Mouse (Mus musculus) neural tube, embryonic 13.5 days (tissue): ENCODE measurements at regions not wholly inside any gene's neighbourhood (a gene's known extent, or its start where the extent isn't known, plus 50 kb on each side); places are given as distances from the start of the nearest gene placed in this dataset.

ENCODE experiments used
- ATAC-seq: fragments of 200-750 bp; cut with Nextera tagmentation; 2 replicates; pipeline ENCODE4 v1.8.0; 2017; ENCODE audit warnings: low read depth, mild to moderate bottlenecking, moderate TSS enrichment, moderate library complexity
- H3K27ac ChIP-seq: fragments of 300-500 bp; sonication (generic); replicated peaks from 2 replicates; pipeline ENCODE4 v1.5.1; 2015; ENCODE audit warnings: moderate library complexity, mild to moderate bottlenecking, inconsistent platforms
- H3K27me3 ChIP-seq: fragments of 300-500 bp; sonication (generic); 2 replicates; pipeline ENCODE4 v1.6.1; 2015; ENCODE audit warnings: mild to moderate bottlenecking, inconsistent platforms
- H3K36me3 ChIP-seq: fragments of 300-500 bp; sonication (generic); 2 replicates; pipeline ENCODE4 v1.6.1; 2015; ENCODE audit warnings: mild to moderate bottlenecking, inconsistent platforms
- H3K4me1 ChIP-seq: fragments of 300-500 bp; sonication (generic); replicated peaks from 2 replicates; pipeline ENCODE4 v1.6.1; 2015; ENCODE audit warnings: inconsistent platforms
- H3K4me2 ChIP-seq: fragments of 300-500 bp; sonication (generic); 2 replicates; pipeline ENCODE4 v1.6.1; 2015; ENCODE audit warnings: inconsistent platforms, mild to moderate bottlenecking, moderate library complexity
- H3K4me3 ChIP-seq: fragments of 300-500 bp; sonication (generic); 2 replicates; pipeline ENCODE4 v1.5.1; 2015; ENCODE audit warnings: mild to moderate bottlenecking, inconsistent platforms
- H3K9ac ChIP-seq: fragments of 300-500 bp; sonication (generic); 2 replicates; pipeline ENCODE4 v1.6.1; 2015; ENCODE audit warnings: moderate library complexity, mild to moderate bottlenecking, inconsistent platforms
- H3K9me3 ChIP-seq: fragments of 300-500 bp; sonication (generic); 2 replicates; pipeline ENCODE4 v1.6.1; 2016; ENCODE audit warnings: inconsistent platforms
- WGBS: fragments of 180-500 bp; shearing (Covaris S2); methylation state at CpG from one replicate; pipeline ENCODE4 v1.1.7; 2015; 5-methylcytosine and 5-hydroxymethylcytosine counted together

DNA sequence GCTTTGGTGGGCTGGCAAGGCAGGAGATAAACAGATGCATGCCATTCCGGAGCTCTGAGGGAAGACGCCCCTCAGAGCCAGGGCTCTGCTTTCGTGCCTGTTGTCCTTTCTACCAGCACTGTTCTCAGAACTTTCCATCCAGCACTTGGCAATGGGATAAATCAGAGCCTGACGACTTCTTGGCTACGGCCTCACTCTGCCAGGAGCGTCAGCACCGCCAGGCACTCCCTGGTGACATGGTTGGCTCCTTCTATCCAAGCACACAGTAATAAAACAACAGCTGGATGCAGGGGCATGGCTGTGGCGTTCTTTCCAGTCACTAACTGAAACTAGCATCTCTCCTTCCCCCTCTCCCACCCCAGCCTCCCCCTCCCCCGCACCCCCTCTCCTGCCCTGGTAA is 215.4 kb downstream of the Ly86 start:
- no peak overlapping the region for H3K27ac ChIP-seq
- peak; percentile 71 for ATAC-seq
- no peak overlapping the region for H3K4me2 ChIP-seq
- no peaks in the 10 kb centered on the region for H3K27me3 ChIP-seq
- no peak overlapping the region for H3K4me3 ChIP-seq
- no peaks in the 10 kb centered on the region for H3K9me3 ChIP-seq
- 31% methylated on average over 9 of the region's 9 CpGs for WGBS
- peaks cover 34% of the 10 kb centered on the region for H3K4me1 ChIP-seq
- H3K36me3 ChIP-seq: no peaks in the 10 kb centered on the region
- H3K9ac ChIP-seq: no peak overlapping the region

DNA sequence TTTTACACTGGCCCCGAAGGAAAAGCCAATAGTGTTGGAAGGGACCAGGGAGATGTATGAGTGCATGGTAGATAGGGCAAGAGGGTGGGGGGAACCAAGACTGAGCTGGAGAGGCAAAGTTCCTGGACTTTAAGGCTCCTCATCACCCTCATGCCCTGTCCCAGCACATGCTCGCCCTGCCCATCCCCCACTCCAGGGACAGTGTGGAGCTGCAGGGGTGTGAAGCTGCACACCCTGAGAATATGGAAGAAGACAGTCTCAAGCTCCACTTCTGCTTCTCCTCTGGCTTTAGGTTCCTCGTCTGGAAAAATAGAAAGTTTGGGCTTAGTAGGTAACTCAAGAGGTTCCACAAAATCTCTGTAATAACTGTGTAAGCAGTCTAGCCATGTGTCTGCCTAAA is 215.8 kb downstream of the Ly86 start:
- Histone ChIP-seq H3K9ac (no peak overlapping the region), H3K4me1 (peaks cover 34% of the 10 kb centered on the region), H3K36me3 (no peaks in the 10 kb centered on the region), H3K27ac (no peak overlapping the region), H3K4me2 (no peak overlapping the region), H3K4me3 (no peak overlapping the region), H3K9me3 (no peaks in the 10 kb centered on the region), H3K27me3 (no peaks in the 10 kb centered on the region)
- WGBS: 51% methylated on average over 3 of the region's 3 CpGs
- peak; percentile 37; the same call in 1 of the 2 replicates for ATAC-seq

DNA sequence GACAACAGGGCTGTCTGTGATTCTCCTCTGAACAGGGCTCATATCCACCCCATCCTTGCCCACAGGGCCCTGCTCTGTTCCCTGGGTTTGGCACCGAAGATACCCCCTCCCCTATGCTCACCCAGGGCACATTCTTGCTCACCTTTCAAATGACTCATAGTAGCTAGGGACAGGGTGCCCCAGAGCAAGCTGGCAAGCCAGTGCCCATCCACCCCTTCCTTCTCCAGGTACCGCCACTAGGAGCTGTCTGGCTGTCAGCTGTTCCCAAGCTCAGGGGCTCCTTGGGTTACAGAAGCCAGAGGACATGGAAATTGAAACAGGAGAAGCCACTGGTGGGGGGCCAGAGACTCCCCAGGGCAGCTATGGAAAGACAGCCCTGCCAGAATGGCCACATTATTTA is 216.4 kb downstream of the Ly86 start:
- Histone ChIP-seq H3K4me2 (no peak overlapping the region), H3K27me3 (no peaks in the 10 kb centered on the region), H3K4me3 (no peak overlapping the region), H3K9me3 (no peaks in the 10 kb centered on the region), H3K4me1 (peaks cover 34% of the 10 kb centered on the region), H3K27ac (no peak overlapping the region), H3K9ac (no peak overlapping the region), H3K36me3 (no peaks in the 10 kb centered on the region)
- WGBS: 46% methylated on average over 2 of the region's 2 CpGs
- ATAC-seq: no peak

DNA sequence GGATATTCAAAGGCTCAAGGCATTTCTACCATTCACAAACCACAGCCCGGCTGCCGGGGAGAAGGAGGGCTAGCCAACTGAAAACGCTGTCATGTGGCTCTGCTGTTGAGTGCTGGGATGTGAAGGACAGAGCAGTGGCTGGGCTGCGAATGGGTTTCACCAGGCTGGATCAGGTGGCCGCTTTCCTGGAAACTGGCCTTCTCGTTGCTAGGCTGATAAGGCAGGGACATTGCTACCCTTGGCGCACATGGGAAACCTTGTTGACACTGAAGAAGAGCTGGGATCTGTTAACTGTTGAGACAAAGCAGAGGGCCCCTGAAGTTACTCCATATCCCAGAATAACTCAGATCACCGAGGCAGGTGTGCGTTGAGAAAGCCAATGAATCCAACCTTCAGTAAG is 216.1 kb upstream of the Rreb1 start:
- no peak overlapping the region for H3K9ac ChIP-seq
- peaks cover 34% of the 10 kb centered on the region for H3K4me1 ChIP-seq
- no peaks in the 10 kb centered on the region for H3K9me3 ChIP-seq
- no peaks in the 10 kb centered on the region for H3K27me3 ChIP-seq
- peak overlapping the region; percentile 34 for H3K27ac ChIP-seq
- ATAC-seq: no peak
- no peak overlapping the region for H3K4me2 ChIP-seq
- no peaks in the 10 kb centered on the region for H3K36me3 ChIP-seq
- 40% methylated on average over 9 of the region's 9 CpGs for WGBS
- no peak overlapping the region for H3K4me3 ChIP-seq

DNA sequence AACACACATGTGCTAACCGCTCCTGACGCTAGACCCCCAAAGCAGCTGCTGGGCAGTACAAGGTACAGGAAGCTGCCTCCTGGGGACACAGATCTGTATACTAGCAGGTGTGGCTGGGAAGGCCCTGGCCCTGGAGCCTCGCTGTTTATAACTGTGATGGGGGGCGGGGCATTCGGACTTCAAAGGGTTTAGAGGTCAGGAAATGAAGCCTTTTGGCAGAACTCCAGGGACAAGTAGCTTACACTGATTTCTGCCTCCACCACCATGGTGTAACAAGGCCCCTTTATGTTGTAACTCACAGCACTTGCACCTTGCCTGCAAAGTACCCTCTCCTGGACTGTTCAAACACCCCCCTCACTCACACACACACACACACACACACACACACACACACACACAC is 215.5 kb upstream of the Rreb1 start:
- no peaks in the 10 kb centered on the region for H3K36me3 ChIP-seq
- H3K9me3 ChIP-seq: no peaks in the 10 kb centered on the region
- no peak overlapping the region for H3K4me2 ChIP-seq
- no peak overlapping the region for H3K4me3 ChIP-seq
- no peak for ATAC-seq
- 16% methylated on average over 5 of the region's 5 CpGs for WGBS
- H3K27me3 ChIP-seq: no peaks in the 10 kb centered on the region
- no peak overlapping the region for H3K27ac ChIP-seq
- peaks cover 34% of the 10 kb centered on the region for H3K4me1 ChIP-seq
- H3K9ac ChIP-seq: no peak overlapping the region

DNA sequence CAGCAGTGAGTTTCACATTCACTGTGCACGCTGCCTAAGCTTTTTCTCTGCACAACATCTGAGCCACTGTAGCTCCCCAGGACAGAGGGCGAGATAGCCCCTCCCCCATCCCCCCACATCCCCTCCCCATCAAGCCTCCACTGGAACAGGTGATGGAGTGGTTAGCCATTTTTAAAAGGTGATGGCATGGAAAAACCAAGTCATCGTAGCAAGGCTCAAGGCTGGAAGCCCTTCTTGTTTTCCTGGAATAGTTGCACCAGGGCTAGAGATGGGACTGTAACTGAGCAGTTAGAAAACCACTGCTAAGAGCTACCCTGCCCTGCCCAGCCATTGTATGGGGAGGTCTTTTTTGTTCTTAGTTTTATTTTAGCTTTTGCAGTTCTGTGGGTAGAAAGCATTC is 209.1 kb upstream of the Rreb1 start:
- Histone ChIP-seq H3K36me3 (no peaks in the 10 kb centered on the region), H3K9me3 (no peaks in the 10 kb centered on the region), H3K9ac (no peak overlapping the region), H3K27ac (no peak overlapping the region), H3K4me2 (no peak overlapping the region), H3K27me3 (no peaks in the 10 kb centered on the region), H3K4me3 (no peak overlapping the region), H3K4me1 (no peaks in the 10 kb centered on the region)
- WGBS: 65% methylated on average over 3 of the region's 3 CpGs
- no peak for ATAC-seq

DNA sequence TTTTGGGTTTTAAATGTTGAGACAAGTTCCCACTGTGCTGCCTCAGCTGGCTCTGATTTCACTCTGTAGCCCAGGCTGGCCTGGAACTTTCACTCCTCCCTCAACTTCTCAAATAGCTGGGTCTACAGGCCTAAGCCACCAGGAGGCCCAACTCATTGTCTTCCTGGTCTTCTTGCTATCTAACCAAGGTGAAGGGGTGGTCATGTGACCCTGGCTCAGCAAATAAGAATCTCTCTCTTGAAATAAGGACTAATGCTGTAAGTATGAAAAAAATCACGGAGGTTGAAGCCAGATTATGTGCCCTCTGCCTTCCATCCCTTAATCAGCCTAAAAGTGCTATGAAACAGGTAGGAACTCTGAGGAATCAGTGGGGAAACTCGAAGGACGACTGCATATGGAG is 208.7 kb upstream of the Rreb1 start:
- H3K9me3 ChIP-seq: no peaks in the 10 kb centered on the region
- no peak overlapping the region for H3K9ac ChIP-seq
- no peak for ATAC-seq
- H3K4me3 ChIP-seq: no peak overlapping the region
- no peaks in the 10 kb centered on the region for H3K4me1 ChIP-seq
- no peaks in the 10 kb centered on the region for H3K27me3 ChIP-seq
- no peaks in the 10 kb centered on the region for H3K36me3 ChIP-seq
- H3K4me2 ChIP-seq: no peak overlapping the region
- WGBS: 82% methylated on average over 3 of the region's 3 CpGs
- no peak overlapping the region for H3K27ac ChIP-seq

DNA sequence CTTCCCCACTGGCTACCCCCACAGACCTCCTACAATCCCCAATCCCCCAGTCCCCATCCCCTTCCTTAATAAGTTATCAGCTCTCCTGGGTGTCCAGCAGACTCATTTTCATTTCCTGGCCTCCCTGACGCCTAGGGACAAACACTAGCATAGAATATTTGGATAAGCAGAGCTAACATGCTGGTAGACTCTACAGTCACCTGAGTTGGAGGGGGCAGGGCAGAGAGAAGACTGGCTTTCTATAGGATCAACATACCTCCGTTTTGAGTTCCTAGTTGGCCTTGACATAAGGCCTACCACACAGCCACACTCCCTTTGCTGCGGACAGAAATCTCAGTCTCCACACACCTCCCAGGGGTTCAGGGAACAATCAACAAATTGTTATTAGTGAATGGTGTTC is 205.2 kb upstream of the Rreb1 start:
- WGBS: 68% methylated on average over 3 of the region's 3 CpGs
- H3K4me1 ChIP-seq: no peaks in the 10 kb centered on the region
- no peak overlapping the region for H3K9ac ChIP-seq
- H3K27me3 ChIP-seq: no peaks in the 10 kb centered on the region
- H3K4me2 ChIP-seq: no peak overlapping the region
- no peaks in the 10 kb centered on the region for H3K36me3 ChIP-seq
- H3K4me3 ChIP-seq: no peak overlapping the region
- no peak for ATAC-seq
- no peak overlapping the region for H3K27ac ChIP-seq
- no peaks in the 10 kb centered on the region for H3K9me3 ChIP-seq

DNA sequence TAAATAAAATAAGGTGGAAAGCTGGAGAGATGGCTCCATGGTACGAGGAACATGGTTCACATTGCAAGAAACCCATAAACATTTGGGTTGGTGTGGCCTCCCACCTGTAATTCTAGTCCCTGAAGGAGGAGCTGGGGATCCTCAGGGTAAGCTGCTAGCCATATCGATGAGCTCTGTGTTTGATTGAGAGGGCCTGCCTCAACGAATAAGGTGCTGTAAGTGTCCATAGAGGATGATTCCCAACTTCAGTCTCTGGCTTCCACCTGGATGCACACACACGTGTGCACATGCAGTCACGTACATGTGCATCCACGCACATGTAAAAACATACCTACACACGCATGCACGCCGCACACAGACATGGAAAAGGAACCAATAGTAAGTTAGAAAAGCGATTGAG is 199.0 kb upstream of the Rreb1 start:
- Histone ChIP-seq H3K27me3 (no peaks in the 10 kb centered on the region), H3K36me3 (no peaks in the 10 kb centered on the region), H3K4me2 (no peak overlapping the region), H3K9me3 (no peaks in the 10 kb centered on the region), H3K27ac (no peak overlapping the region), H3K4me1 (peaks cover 8% of the 10 kb centered on the region), H3K4me3 (no peak overlapping the region), H3K9ac (no peak overlapping the region)
- 92% methylated on average over 10 of the region's 10 CpGs for WGBS
- no peak for ATAC-seq

DNA sequence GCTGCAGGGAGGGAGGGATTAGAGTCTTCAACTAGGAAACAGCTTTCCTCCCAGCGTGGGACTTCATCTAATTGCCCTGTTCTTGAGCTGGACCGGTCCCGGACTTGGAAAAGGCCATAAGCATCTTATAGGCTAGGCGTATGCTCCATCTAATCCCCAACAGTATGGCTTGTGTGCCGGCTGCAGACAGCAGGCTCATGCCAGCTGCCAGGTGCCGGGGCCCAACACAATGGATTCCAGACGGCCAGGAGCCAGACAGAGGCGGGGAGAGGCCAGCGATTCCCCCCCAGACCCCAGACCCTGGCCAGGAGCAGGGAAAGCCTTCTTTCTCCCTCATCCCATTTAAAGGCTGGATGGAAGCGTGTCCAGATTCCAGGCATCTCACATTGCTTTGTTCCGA is 198.4 kb upstream of the Rreb1 start:
- Histone ChIP-seq H3K27ac (peak overlapping the region; percentile 49; the same call in 1 of the 2 replicates), H3K4me1 (peaks cover 8% of the 10 kb centered on the region), H3K4me3 (no peak overlapping the region), H3K4me2 (0 out of 2 replicates have a peak overlapping the region, but pooled peaks have one; percentile 5), H3K36me3 (no peaks in the 10 kb centered on the region), H3K27me3 (no peaks in the 10 kb centered on the region), H3K9ac (no peak overlapping the region), H3K9me3 (no peaks in the 10 kb centered on the region)
- peak; percentile 67 for ATAC-seq
- 35% methylated on average over 11 of the region's 11 CpGs for WGBS

DNA sequence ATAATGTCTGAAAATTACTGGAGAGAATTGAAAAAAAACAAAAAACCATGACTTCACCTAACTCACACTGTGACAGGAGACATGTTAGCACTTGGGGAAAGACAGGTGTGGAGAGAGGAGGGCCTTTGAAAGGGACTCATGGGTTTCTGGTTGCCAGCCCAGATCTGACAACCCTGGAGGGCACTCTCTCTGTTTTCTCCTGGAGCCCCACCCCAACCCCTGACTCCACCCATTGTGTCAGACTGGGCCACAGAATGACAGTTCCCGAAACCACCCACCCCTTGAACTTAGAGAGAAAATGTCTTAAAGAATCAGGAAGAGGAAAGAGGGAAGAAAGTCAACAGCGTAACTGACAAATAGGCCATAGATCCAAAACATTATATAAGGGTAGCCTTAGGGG is 197.4 kb upstream of the Rreb1 start:
- H3K36me3 ChIP-seq: no peaks in the 10 kb centered on the region
- H3K4me3 ChIP-seq: no peak overlapping the region
- H3K4me2 ChIP-seq: no peak overlapping the region
- H3K4me1 ChIP-seq: peaks cover 8% of the 10 kb centered on the region
- H3K9me3 ChIP-seq: no peaks in the 10 kb centered on the region
- no peak overlapping the region for H3K27ac ChIP-seq
- no peak overlapping the region for H3K9ac ChIP-seq
- no peak for ATAC-seq
- 94% methylated on average over 2 of the region's 2 CpGs for WGBS
- no peaks in the 10 kb centered on the region for H3K27me3 ChIP-seq

DNA sequence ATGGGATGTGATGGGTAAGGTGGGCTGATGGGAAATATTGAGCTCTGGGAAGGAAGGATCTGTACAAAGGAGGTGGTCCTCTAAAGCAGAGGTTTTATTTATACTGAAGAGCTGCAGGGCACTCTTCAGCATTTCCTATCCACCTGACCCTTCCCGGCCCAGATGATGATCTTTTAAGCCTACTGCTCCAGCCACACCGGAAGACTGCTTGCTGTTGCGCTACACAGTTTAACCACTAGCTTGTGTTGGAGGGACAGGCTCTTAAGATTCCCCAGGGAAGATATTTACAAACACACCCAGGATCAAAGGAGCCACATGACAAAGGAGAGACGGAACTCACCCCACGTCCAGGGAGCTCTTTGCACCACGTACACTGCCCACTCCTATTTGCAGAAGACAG is 196.8 kb upstream of the Rreb1 start:
- no peak overlapping the region for H3K4me3 ChIP-seq
- no peak for ATAC-seq
- H3K4me2 ChIP-seq: no peak overlapping the region
- H3K4me1 ChIP-seq: peaks cover 8% of the 10 kb centered on the region
- H3K27me3 ChIP-seq: no peaks in the 10 kb centered on the region
- no peaks in the 10 kb centered on the region for H3K9me3 ChIP-seq
- H3K27ac ChIP-seq: no peak overlapping the region
- no peak overlapping the region for H3K9ac ChIP-seq
- 57% methylated on average over 6 of the region's 6 CpGs for WGBS
- no peaks in the 10 kb centered on the region for H3K36me3 ChIP-seq

DNA sequence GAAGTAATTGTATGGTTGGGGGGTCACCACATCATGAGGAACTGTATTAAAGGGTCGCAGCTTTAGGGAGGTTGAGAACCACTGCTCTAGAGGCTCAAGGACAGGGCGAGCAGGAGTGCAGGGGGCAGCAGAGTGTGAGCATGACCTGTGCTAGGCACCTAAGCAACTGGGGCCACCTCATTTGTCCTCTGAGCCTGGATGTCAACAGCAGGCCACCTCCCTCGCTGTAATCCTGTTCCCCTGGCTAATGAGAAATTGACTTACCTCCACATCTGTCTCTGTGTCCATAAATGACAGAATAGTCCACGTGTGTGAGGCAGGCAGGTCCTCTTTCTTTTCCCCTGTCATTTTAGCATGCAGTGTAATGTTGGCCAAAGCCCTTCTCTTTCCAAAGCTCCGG is 192.7 kb upstream of the Rreb1 start:
- 87% methylated on average over 5 of the region's 5 CpGs for WGBS
- no peaks in the 10 kb centered on the region for H3K27me3 ChIP-seq
- no peak for ATAC-seq
- no peak overlapping the region for H3K9ac ChIP-seq
- H3K27ac ChIP-seq: no peak overlapping the region
- H3K4me1 ChIP-seq: no peaks in the 10 kb centered on the region
- no peaks in the 10 kb centered on the region for H3K9me3 ChIP-seq
- H3K36me3 ChIP-seq: no peaks in the 10 kb centered on the region
- no peak overlapping the region for H3K4me2 ChIP-seq
- H3K4me3 ChIP-seq: no peak overlapping the region
